Comparison of ENCODE assay signal across 8 mouse cellular contexts in the genomic region with DNA sequence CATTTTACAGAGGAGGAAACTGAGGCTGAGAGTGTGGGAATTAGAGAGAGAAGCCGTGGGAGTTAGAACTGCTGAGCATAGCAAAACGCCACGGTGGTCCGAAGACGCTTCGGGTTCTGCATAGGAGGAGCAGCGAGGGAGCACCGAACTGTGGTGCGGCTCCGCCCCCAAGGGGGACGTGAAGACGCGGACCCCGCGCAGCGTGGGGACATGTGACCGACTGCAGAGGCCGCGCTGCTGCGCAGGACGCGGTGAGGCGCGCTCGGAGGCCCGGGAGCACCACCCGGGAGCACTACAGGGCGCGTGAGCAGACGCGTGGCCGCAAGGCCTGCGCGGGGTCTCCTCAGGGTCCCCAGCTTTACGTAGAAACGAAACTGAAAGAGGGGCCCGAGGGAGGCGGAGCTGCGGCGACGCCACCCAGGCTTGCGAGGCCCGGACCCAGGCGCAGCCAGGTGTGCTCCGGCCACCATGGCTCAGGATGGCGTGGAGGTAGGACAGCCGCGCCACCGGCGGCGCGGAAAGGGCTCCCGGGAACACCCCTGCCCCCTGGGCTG. TPM values are rescaled to one million over a fixed set of nuclear protein-coding genes. Genes with fewer than 3 reads are reported as not detected.
DNase-seq lines count a peak whose midpoint lies in the region; ATAC-seq lines count a peak whose summit lies in the region.

A gene (plus strand): TSS at position 195 of the 554 bp plus-strand sequence.

- intact Hi-C loops in gastrocnemius, postnatal 36 days (cut with DNase I), result no loop called here

- ATAC-seq in limb, embryonic 13.5 days (ENCODE audit: low FRiP score, low read depth), result peak; percentile 33; the same call in 1 of the 2 replicates
- no peak for ATAC-seq in midbrain, embryonic 12.5 days (ENCODE audit: low FRiP score, low read depth)

- H3K9me3 ChIP-seq in limb, embryonic 13.5 days, result no peaks in the 10 kb centered on the region; the same call in 1 of the 2 replicates
- H3K9me3 ChIP-seq in midbrain, embryonic 12.5 days, result no peaks in the 10 kb centered on the region

- peak; percentile 65 for DNase-seq in ovary, postnatal 36 days (ENCODE audit: low spot score)
- DNase-seq in ovary, postnatal 10 days (ENCODE audit: low spot score), result no peak
- DNase-seq in cerebellum, adult 9-10 months, result peak; percentile 75
- DNase-seq in gastrocnemius, postnatal 36 days, result peak; percentile 25 to 35
- peak; percentile 54 for DNase-seq in kidney, adult 18-20 months
- peak; percentile 78 for DNase-seq in telencephalon, adult 2 months (ENCODE audit: low read depth, low spot score)

- H3K4me3 ChIP-seq in limb, embryonic 13.5 days, result peak within 1 kb of the TSS; percentile 47
- peak within 1 kb of the TSS; percentile 26 for H3K4me3 ChIP-seq in midbrain, embryonic 12.5 days

- peak within 1 kb of the TSS; percentile 60 for H3K9ac ChIP-seq in limb, embryonic 13.5 days
- H3K9ac ChIP-seq in midbrain, embryonic 12.5 days (replicated peaks), result no peak within 1 kb of the TSS

- WGBS in limb, embryonic 13.5 days, result 9% methylated on average over 53 of the region's 53 CpGs
- WGBS in midbrain, embryonic 12.5 days, result 10% methylated on average over 52 of the region's 53 CpGs

- H3K4me2 ChIP-seq in limb, embryonic 13.5 days (replicated peaks), result peak within 1 kb of the TSS; percentile 65
- H3K4me2 ChIP-seq in midbrain, embryonic 12.5 days (replicated peaks), result peak within 1 kb of the TSS; percentile 27

- 0 out of 2 replicates have a peak, but pooled peaks cover 5% of the 10 kb centered on the region for H3K4me1 ChIP-seq in limb, embryonic 13.5 days
- H3K4me1 ChIP-seq in midbrain, embryonic 12.5 days, result peaks cover 8% of the 10 kb centered on the region; the same call in 1 of the 2 replicates

- no peak within 1 kb of the TSS for H3K27ac ChIP-seq in limb, embryonic 13.5 days
- H3K27ac ChIP-seq in midbrain, embryonic 12.5 days (replicated peaks), result no peak within 1 kb of the TSS

- H3K36me3 ChIP-seq in limb, embryonic 13.5 days, result no peaks in the 10 kb centered on the region
- no peaks in the 10 kb centered on the region for H3K36me3 ChIP-seq in midbrain, embryonic 12.5 days

- peaks cover 65% of the 10 kb centered on the region for H3K27me3 ChIP-seq in limb, embryonic 13.5 days
- H3K27me3 ChIP-seq in midbrain, embryonic 12.5 days, result peaks cover 61% of the 10 kb centered on the region

RNA-seq across cellular contexts. Expression of the gene that starts here (rescaled TPM):
- total RNA-seq in gastrocnemius, postnatal 36 days (2021), result 1 to 10 TPM; 1.7 TPM
- 4.6 and 5.6 TPM in 2 replicates for polyA plus RNA-seq in limb, embryonic 13.5 days (2015; fragmentation: Nextera tagmentation; extraction: Ambion mirVana)
- 1.3 and 1.8 TPM in 2 replicates for polyA plus RNA-seq in midbrain, embryonic 12.5 days (2016; fragmentation: Nextera tagmentation; extraction: Ambion mirVana)
